Mouse (Mus musculus): Measurements from ENCODE around the gene E130208F15Rik.

The E130208F15Rik gene

DNA sequence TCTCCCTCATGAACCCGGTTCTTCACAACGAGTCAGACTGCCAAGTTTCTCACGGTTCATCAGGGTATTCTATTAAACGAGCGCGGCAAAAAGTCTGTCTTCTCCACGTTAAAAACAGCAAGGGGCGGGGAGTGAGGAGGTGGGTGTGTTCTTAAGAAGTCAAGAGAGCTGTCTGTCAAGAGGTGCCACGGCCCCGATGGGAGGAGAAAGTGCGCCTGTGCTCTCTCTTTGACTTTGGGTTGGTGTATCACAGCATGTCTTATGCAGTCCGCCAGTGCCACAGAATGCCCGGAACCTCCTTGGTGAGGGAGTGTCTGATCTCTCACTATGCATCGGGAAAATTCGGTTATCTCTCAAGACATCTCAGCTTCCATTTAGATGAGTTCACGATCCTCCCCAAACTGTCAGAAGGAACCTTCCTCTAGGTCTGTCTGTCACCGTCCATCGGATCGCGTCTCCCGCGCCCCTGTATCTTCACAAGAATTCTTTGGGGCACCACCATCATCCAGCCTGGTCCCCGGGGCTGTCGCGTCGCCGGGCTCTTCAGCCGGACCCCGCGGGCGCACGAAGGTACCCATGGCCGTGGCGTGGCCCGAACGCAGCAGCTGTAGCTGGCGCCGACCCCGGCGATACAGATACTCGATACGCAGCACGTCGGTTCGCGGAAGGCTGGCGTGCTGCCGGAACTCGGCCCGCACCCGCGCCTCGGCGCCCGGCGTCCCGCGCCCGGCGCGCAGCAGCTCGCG lies at the start of gene E130208F15Rik:
TSS of gene E130208F15Rik (plus strand) at position 202 of the 746 bp plus-strand sequence.
- DNase-seq (ENCODE audit: low spot score in 2 of 2), result peak; percentile 45 to 60

DNA sequence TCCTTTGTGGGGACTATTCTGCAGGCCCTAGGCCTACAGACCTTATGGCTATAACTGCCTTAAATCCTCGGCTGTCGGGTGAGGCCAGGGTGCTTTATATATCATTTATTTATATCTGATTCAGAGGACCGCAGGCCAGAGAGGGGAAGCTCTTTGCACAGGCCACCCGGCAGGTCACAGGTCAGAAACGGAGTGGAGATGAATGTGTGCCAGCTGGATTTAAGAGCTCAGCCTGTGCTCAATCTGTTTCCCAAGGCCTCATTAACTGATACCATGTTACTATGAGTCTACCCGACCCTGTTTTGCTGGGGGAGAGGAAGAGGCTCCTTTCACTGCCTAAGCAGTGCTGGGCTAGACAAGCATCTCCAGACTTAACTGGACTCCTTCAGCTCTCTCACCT lies 47.2 kb upstream of the E130208F15Rik start:
- no peak for DNase-seq (ENCODE audit: low spot score in 2 of 2)

DNA sequence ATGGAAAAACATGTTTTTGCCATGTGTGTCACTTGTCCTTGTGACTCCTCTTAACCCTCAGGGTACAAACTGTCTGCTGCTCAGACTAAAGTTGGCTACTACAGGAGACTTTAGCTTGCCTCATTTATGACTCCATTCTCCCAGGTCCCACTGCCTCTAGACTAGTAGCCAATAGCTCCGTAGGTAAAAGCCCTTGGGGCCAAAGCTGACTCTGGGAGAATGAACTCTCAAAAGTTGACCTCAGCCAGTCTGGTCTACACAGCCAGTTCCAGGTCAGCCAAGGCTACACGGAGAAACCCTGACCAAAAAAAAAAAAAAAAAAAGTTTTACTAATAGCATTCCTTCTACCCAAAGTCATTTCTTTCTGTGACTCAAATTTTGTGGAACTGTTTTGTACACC lies 42.6 kb upstream of the E130208F15Rik start:
- DNase-seq (ENCODE audit: low spot score in 2 of 2), result no peak

DNA sequence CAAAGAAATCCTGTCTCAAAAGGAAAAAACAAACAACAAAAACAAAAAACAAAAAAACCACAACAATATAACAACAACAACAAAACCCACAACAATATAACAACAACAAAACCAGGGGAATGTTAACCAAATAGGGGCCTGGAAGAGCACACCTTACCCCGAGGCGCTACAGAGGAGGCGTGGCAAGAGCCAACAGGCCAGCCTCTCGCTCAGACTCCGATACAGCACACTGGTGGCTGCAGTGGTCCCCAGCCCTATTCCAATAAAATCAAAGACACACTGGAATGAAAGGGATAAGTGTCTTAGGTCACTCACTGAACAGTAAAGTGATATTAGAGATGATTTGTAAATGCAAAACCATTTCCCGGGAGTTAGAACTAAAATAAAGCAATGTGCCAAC lies 42.0 kb upstream of the E130208F15Rik start:
- DNase-seq (ENCODE audit: low spot score in 2 of 2), result no peak

DNA sequence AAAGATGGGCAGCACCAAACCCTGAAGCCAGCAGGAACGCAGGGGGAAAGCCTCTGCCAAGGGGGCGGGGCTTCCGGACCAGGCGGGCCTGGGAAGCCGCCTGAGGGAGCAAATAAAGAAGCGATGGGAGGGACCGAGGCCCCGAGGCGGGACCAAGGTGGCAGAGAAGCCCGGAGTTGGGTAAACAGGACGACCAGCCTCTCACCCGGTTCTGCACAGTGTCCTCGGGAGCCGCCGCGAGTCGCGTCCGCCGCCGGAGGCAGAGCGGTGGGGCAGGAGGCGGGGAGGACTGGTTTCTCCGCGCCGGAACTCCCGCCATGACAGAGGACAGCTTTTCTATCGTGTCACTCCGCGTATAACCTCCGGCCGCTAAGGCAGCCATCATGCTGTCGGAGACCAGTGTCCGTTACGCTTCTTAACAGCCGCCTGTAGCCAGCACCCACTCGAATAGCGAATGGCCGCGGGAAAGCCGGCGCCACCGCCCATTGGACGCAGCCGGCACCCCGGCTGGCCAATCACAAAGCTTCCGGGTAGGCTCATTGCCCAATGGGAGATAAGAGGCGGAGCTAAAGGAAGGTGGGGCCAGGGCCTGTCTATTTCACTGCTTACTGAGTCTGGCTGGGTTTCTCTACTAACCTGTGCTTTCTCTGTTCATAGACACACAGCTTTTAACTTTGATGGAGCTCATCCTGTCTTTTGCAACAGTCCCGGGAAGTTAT lies 41.4 kb upstream of the E130208F15Rik start, which contains the start of the genes Thap8 and Wdr62:
TSS of gene Thap8 (plus strand) at position 144 of the 719 bp plus-strand sequence.
TSS of gene Wdr62 (minus strand) at position 469 of the 719 bp plus-strand sequence.
- peak; percentile 81 to 89 for DNase-seq (ENCODE audit: low spot score in 2 of 2)

DNA sequence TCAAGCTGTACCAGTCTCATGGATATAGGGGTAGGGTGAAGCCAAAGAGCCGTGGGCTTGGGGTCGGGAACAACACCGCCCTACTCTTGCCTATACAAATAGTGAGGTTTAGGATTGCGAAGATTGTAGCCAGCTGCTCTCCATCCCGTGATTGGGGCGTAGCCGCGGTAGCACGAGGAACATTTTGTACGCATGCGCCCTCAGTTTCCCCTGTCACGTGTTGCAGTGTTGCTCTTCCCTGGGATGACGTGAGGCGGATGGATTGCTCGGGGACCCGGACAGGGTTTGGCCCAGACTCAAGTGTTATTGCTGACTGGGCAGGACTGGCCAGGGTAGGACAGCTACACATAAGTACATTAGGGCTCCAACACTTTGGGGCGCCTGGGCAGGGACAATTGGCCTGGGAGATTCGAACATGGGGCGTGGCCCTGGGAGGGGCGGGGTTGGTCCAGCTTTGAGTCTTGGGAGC lies 40.8 kb upstream of the E130208F15Rik start:
- peak; percentile 77 to 85 for DNase-seq (ENCODE audit: low spot score in 2 of 2)

DNA sequence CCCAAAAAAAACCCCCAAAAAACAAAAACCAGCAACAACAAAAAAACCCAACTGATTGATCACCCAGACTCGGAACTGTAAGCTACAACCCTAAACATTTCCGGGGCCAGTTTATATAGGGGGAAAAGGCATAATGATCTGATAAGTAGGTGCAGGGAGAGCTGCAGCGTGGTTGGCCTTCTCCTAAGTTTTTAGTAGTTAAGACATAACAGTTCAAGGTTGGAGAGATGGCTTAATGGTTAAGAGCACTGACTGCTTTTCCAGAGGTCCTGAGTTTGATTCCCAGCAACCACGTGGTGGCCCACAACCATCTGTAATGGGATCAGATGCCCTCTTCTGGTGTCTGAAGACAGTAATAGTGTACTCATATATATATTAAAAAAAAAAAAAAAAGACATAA lies 40.0 kb upstream of the E130208F15Rik start:
- DNase-seq (ENCODE audit: low spot score in 2 of 2), result no peak

DNA sequence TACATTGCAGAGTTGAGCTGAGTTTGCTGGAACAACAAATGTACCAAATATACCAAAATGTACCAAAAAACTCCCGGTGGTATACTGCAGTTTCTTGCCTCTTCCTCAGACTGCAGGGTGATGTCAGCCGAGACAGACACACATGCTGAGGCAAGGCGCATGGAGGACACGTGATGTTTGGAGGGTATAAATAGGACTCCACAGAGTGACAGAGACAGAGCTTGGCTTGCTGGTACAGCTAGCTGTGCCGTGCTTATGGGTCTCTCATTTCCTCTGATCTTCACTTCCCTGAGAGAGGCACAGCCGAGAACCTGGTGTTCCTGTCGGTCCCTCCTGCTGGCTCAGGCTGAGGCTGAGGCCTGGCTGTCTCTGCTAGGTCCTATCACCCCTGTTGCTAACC lies 38.8 kb upstream of the E130208F15Rik start:
- no peak for DNase-seq (ENCODE audit: low spot score in 2 of 2)

DNA sequence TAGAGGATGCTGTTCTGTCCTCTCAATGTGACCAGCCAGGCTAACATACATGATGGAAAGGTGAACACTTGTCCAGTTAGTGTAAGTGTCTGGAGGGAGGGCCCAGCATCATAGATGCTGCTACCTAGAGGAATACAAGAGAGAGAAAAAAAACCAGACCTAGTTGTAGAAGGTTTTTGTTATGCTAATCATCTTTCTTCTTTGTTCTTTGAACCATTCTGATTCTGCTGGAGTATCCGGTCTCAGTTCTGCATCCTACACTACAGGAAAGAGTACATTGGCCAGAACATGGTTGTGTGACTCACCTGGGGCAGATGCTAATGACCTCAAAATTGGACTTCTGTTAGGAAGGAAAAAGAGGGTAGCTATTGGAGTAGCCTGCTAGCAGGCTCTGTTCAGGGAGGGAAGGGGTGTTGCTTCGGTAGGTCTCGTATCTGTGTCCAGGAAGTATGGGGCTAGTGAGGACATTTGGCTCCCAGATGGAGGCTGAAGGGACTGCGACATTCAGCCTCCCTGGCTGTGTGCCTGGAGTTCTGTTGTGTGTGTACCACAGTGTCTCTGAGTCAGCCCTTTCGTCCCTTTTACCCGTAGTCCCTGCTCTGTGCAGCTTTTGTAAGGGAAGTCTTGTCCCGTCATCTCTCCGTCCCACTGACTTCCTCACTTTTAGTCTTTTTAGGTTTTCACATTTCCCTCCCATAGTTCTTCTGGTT lies 34.7 kb upstream of the E130208F15Rik start:
- DNase-seq (ENCODE audit: low spot score in 2 of 2), result no peak

DNA sequence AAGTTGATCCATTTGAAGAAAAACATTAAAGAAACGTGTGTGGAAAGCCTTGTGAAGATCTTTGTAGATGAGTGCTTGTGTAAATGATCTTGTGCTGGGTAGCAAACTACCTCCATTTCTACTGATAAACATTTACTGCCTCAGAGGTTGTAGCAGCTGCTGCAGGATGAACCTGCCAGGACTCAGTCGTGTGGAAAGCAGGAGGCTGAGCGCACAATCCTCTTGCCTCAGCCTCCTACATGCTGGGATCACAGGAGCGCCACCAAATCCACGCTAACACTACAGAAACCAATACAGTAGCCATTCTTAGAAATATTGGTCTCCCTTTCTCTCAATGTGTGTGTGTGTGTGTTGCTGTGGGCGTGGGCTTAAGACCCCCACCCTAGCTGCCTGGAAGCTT lies 33.5 kb upstream of the E130208F15Rik start:
- no peak for DNase-seq (ENCODE audit: low spot score in 2 of 2)

DNA sequence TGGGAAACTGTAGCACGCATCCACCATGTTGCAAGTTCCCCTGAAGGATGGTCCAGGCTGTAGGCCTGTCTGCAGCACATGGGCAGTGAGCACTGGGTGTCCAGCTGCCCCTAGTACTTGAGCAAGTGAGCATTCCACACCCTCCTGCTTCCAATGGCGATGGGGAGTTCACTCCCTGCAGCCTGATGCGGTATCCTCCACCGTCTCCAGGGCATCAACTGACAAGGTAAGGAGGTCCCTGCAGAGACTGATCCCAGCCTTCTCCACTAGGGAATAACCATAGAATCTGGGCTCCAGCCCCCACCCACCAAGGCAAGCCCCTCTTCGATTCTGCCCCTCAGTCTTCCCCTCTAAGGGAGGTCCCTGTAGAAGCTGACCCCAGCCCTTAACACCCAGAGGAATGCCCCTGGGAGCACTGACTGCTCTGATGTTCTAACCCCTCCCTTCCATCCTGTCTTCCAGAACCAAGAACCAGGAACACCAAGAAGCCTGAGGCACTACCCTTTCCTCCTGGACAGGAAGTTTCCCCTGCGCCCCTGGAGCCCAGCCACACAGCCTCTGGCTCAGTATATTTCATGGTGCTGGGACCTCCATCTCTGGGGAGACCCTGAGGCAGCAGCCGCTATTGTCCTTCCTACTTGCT lies 32.3 kb upstream of the E130208F15Rik start:
- DNase-seq (ENCODE audit: low spot score in 2 of 2), result no peak

DNA sequence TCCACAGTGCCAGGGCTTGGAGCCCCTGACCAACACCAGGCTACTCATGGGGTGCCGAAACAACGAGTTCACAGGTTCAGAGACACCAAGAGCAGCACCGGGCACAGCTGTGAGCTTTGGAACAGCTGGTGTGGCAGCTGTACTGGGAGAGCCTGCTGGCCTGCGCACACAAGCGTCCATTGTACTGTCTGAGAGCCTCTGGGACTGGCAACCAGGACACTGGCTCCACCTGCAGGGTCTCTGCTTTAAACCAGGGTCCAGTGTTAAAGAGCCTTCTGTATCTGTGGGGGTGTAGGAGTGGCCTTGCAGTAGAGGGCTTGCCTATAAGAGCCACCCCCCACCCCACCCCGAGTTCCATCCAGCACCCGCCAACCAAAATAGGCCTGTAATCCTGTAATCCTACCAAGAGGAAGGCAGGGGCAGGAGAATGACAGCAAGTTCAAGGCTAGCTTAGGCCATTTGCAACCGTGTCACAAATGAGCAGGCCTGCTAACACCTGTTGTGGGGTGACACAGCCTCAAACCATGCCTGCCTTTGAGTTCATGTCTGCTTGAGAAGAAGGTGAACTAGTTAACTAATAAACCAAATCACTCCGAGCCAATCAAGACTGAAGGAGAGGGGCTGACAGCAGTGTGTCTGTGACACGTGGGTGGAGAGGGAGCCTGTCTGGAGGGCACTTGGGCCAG lies 31.7 kb upstream of the E130208F15Rik start:
- DNase-seq (ENCODE audit: low spot score in 2 of 2), result no peak

DNA sequence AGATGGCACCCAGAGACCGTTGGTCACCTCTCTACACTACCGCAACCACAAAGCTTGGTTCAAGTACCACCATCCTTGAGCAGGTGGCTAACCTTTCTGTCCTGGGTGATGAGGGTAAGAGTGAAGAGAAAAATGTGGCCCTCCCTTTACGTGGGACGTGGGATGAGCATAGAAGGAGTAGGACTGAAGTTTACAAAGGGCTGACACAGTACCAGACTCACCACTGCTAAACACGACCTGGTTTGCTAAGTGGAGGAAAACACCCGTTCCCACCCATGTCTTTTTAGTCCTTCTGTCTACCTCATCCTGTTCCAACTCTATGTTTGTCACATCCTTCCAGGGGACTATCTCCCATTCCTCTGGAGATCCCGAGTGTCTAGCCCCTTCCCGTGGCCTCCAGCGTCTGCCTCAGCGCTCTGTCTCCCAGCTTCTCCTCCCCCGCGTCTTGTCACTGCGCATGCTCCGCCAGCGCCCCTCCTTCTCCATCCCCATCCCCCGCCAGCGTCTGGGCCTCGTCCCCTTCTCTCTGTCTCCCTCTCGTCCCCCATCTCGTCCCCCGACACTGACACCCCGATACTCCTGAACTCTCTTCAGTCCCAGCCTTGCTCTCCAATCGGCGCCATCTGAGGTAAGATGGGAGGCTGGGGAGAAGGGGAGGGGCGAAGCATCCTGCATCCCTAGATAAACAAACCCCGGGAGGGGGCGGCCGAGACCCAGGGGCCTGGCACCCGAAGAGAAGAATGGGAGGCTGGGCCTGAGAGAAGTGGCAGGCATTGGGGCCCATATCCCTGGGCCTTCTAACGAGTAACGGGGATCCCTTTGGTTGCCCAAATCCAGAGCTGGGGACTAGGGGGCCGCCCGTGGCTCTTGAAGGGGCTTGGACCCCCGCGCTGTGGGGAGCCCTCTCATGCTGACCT lies 30.1 kb upstream of the E130208F15Rik start, which contains the start of gene Clip3:
TSS of gene Clip3 (plus strand) at position 514 of the 917 bp plus-strand sequence.
- DNase-seq (ENCODE audit: low spot score in 2 of 2), result peak; percentile 36 to 66

DNA sequence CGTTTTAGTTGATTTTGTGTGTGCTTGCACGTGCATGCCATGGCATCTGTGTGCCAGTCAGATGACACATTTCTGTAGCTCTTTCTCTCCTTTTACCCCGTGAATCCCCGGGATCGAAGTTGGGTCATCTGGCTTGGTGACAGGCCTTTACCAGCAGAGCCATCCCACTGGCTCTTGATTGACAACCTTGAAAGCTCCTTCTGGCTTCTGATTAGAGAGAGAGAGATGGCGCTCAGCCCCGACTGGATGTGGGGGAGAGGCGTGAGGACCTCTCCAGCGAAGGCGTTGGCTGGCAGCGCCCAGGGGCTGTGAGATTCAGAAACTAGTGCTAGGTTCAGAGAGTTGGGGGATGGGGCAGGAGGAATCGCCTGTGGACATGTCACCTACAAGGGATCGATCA lies 27.7 kb upstream of the E130208F15Rik start:
- DNase-seq (ENCODE audit: low spot score in 2 of 2), result no peak

DNA sequence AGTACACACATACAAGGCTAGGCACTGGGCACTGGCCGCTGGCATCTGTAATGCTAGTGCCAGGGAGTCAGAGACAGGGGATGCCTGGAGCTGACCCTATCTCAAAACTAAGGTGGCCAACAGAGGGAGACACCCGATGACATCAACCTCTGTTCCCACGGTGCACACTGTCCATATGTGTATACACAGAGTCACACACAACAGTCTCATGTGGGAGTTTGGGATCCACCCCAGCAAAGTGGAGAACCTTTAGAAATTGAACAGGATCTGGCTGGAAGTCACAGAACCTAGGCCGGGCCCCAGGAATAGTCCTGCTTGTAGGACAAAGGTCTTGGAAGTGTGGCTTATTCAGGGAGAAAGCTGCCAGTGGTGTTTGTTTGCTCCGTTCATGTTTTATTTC lies 27.2 kb upstream of the E130208F15Rik start:
- no peak for DNase-seq (ENCODE audit: low spot score in 2 of 2)

DNA sequence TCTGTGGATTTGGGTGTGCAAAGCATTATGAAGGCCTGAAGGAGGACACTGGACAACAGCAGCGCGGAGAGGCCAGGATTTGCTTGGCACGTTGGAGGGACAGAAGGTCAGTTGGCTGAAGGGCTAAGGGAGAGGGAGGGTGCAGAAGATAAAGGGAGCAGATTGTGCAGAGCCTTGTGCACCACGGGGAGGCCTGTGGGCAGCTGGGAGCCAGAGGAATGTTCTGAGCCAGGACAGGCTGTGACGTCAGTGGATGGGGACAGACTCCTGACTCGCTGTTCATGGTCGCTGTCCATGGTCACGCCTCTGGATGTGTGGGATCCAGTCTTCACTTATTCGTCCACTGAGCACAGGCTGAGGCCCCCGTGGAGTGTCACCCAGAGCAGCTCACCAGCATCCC lies 26.4 kb upstream of the E130208F15Rik start:
- DNase-seq (ENCODE audit: low spot score in 2 of 2), result no peak

DNA sequence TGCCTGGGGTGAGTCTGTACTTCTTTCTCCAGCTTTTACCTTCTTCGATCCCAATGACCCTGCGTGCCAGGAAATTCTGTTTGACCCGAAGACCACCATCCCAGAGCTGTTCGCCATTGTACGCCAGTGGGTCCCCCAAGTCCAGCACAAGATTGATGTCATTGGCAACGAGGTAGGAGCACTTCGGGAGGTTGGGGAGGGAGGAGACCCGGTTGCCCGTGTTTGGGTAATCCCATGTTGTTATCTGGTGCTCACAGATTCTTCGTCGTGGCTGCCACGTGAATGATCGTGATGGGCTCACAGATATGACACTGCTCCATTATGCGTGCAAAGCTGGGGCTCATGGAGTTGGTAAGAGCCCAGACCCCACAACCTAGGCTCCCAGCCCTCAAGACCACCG lies 24.7 kb upstream of the E130208F15Rik start:
- DNase-seq (ENCODE audit: low spot score in 2 of 2), result no peak

DNA sequence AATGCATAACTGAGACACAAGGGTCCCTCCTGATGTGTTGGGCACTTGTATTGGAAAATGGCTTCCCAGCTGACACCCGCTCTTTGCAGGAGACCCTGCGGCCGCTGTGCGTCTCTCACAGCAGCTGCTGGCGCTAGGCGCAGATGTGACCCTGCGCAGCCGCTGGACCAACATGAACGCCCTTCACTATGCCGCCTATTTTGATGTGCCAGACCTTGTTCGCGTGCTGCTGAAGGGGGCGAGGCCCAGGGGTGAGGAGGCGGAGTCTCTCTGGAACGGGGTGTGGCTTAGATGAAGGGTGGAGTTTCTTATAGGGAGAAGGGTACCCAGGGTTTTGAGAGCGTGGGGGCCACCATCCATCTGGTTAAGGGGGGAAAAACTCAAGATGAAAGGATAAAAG lies 24.3 kb upstream of the E130208F15Rik start:
- no peak for DNase-seq (ENCODE audit: low spot score in 2 of 2)

DNA sequence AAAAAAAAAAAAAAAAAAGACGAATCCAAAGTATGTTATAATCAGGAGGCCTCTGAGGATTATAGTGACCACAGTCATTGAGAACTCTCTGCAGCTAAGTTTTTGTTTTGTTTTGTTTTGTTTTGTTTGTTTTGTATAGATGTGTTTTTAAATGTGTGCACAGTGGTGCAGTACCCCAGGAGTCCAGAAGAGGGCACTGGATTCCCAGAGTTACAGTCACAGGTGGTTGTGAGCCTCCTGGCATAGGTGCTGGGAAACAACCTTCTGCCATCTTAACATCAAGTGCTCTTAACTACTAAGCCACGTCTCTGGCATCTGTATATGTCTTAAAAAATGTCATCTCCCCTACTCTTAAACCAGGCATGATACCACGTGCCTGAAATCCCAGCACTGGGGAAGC lies 20.6 kb upstream of the E130208F15Rik start:
- DNase-seq (ENCODE audit: low spot score in 2 of 2), result no peak
